Mouse (Mus musculus): ENCODE data around the gene Srsf12. TPM values are rescaled to one million over a fixed set of nuclear protein-coding genes. Genes with fewer than 3 reads are reported as not detected.

Srsf12 gene
- polyA plus RNA-seq, 1 experiment: 0.06 TPM

DNA sequence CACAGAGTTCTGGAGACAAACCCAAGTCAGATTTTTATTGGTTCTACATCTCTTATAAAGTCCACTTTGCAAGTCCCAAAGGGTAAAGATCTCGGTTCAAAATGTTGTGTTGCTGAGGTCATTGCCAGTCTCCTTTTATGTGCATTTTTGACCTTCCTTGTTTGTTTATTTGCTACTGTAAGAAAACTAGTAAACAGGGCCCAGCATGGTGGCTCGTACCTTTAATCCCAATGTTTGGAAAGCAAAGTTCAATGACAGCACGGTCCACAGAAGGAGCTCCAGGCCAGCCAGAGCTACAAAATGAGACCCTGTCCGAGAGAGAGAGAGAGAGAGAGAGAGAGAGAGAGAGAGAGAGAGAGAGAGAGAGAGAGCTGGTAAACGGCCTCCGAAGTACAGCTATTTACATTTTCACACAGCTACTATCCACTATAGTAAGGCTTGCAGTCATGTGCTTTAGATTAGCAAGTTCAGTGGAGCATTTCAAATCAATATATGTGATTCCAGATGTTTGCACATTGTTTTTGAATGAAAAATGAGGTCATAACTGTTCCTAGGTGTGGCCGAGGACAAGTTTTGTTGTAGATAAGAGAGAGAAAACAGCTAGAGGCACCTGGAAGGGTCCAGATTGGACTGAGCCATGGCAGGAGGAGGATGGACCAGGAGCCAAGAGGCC is 15.3 kb downstream of the Srsf12 start:
- 54% methylated on average over 7 of the region's 7 CpGs for WGBS

DNA sequence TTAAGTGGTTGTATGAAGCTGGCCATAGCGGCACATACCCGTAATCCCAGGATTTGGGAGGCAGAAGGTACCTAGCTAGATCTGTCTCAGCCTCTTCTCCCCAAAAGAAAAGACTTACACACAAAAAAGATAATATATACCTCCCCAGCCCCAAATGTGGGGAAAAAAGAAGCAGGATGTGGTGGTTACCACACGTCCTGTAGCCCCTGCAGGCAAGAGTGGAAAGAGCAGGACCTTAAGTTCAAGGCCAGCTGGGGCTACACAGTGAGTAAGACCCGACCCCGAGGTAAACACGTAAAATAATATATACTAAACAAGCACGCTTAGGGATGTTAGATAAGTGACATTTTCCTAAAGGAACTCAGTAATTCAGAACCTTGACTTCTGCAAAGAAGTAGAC is 18.4 kb downstream of the Srsf12 start:
- TF ChIP-seq POLR2A (IDR thresholded peaks at IDR 0.05; ENCODE audit: borderline replicate concordance, extremely low read depth, low read depth, low read length) (no peak), CTCF (IDR thresholded peaks at IDR 0.05; ENCODE audit: insufficient read depth, low read length) (no peak)
- DNase-seq: no peak
- Histone ChIP-seq H3K4me3 (replicated peaks; ENCODE audit: extremely low read depth, low read depth, low read length) (no peak overlapping the region), H3K4me1 (ENCODE audit: control insufficient read depth, insufficient read depth, low read length) (no peaks in the 10 kb centered on the region)
- 79% methylated on average over 7 of the region's 7 CpGs for WGBS

More for the DNA sequence above, 15.3 kb downstream of the Srsf12 start:
- no peak for DNase-seq
- Histone ChIP-seq H3K4me1 (ENCODE audit: control insufficient read depth, insufficient read depth, low read length) (no peaks in the 10 kb centered on the region), H3K4me3 (replicated peaks; ENCODE audit: extremely low read depth, low read depth, low read length) (no peak overlapping the region)
- TF ChIP-seq CTCF (IDR thresholded peaks at IDR 0.05; ENCODE audit: insufficient read depth, low read length): no peak
- TF ChIP-seq POLR2A (IDR thresholded peaks at IDR 0.05; ENCODE audit: borderline replicate concordance, extremely low read depth, low read depth, low read length): no peak

DNA sequence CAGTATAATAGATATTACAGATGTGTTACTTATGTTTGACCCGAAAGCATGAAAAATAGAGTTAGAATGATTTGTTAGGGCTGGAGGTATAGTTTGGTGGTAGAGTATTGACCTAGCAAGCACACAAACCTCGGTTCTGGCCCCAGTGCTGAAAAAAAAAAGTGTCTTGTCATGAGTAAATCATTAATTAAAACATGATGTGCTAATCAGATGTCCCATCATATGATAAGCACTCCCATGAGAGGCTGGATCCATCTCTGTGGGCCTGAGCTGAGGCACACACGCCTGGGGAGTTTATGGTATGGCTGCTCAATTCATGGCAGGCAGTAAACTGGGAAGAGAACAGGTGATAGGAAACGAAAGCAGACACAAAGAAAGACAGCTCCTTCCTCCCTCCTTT is 20.8 kb downstream of the Srsf12 start:
- no peak for DNase-seq
- no peaks in the 10 kb centered on the region for H3K4me1 ChIP-seq (ENCODE audit: control insufficient read depth, insufficient read depth, low read length)
- no peak overlapping the region for H3K4me3 ChIP-seq (replicated peaks; ENCODE audit: extremely low read depth, low read depth, low read length)
- no peak for TF ChIP-seq CTCF (IDR thresholded peaks at IDR 0.05; ENCODE audit: insufficient read depth, low read length)
- no peak for TF ChIP-seq POLR2A (IDR thresholded peaks at IDR 0.05; ENCODE audit: borderline replicate concordance, extremely low read depth, low read depth, low read length)
- 70% methylated on average over 4 of the region's 4 CpGs for WGBS

DNA sequence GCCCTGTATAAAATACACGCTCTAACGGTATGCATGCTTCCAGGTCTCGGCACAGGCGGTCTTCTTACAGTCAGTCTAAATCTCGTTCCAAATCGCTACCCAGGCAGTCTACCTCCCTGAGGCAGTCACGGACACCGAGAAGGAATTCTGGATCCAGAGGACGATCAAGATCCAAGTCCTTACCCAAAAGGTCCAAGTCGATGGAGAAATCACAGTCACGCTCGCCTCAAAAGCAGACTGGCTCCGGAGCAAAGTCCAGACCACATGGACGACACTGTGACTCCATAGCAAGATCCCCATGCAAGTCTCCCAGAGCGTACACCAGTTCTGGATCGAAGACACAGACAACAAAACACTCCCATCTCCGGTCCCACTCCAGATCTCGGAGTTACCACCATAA is 22.1 kb downstream of the Srsf12 start:
- whole genome bisulfite sequencing: 90% methylated on average over 18 of the region's 18 CpGs
- TF ChIP-seq POLR2A (IDR thresholded peaks at IDR 0.05; ENCODE audit: borderline replicate concordance, extremely low read depth, low read depth, low read length) (no peak), CTCF (IDR thresholded peaks at IDR 0.05; ENCODE audit: insufficient read depth, low read length) (no peak)
- Histone ChIP-seq H3K4me1 (ENCODE audit: control insufficient read depth, insufficient read depth, low read length) (no peaks in the 10 kb centered on the region), H3K4me3 (replicated peaks; ENCODE audit: extremely low read depth, low read depth, low read length) (no peak overlapping the region)
- no peak for DNase-seq

DNA sequence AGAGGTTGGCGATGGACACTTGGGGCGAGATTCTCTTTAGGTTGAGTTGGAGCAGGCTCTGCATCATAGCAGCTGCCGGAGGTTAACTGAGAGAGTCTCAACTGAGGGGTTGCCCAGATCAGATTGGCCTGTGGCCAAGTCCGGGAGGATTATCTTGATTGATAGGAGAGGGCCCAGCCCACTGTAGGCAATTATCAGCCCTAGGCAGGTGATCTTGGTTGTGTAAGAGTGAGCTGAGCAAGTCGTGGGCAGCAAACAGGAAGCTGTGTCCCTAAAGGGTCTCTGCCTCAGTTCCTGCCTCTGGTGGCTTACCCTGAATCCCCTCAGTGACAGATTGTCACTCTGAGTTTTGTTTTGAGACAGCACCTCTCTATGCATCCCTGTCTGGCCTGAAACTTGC is 33.7 kb downstream of the Srsf12 start:
- TF ChIP-seq POLR2A (IDR thresholded peaks at IDR 0.05; ENCODE audit: borderline replicate concordance, extremely low read depth, low read depth, low read length): no peak
- no peak for TF ChIP-seq CTCF (IDR thresholded peaks at IDR 0.05; ENCODE audit: insufficient read depth, low read length)
- no peak for DNase-seq
- WGBS: 42% methylated on average over 5 of the region's 5 CpGs
- Histone ChIP-seq H3K4me1 (ENCODE audit: control insufficient read depth, insufficient read depth, low read length) (peaks cover 5% of the 10 kb centered on the region), H3K4me3 (replicated peaks; ENCODE audit: extremely low read depth, low read depth, low read length) (no peak overlapping the region)

DNA sequence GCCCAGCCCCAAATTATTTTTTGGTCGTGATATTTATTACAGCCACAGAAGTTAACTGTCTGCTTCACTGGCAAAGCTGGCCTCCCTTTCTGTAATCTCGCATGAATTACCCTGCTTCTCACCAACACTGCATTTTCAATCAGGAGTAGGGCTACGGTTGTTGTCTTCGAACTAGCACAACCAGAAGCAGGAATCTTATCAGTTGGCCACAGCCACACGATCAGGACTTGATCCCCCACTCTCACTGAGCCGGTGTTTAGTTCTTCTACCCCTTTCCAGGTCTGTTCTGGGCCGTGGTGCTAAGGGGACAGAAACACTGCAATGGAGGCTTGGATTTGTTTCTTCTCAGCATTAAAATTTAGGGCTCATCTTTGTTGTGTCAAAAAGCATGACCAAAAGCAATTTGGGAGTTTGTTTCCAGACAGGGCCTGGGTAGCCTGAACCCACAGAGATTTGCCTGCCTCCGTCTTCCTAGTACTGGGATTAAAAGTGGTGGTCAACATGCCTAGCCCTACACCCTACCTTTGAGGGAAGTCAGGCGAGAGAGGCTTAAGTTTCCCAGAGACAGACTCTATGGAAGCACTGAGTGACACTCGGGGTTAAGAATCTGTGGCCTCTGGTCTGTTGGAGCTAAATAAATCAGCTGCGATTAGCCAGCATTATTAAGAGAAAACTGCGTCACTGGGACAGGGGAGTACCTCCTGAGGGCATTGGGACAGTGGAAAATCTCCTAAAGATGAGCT is 34.4 kb downstream of the Srsf12 start:
- no peak for DNase-seq
- TF ChIP-seq CTCF (IDR thresholded peaks at IDR 0.05; ENCODE audit: insufficient read depth, low read length): no peak
- no peak for TF ChIP-seq POLR2A (IDR thresholded peaks at IDR 0.05; ENCODE audit: borderline replicate concordance, extremely low read depth, low read depth, low read length)
- peaks cover 5% of the 10 kb centered on the region for H3K4me1 ChIP-seq (ENCODE audit: control insufficient read depth, insufficient read depth, low read length)
- 67% methylated on average over 12 of the region's 12 CpGs for WGBS
- H3K4me3 ChIP-seq (replicated peaks; ENCODE audit: extremely low read depth, low read depth, low read length): no peak overlapping the region

DNA sequence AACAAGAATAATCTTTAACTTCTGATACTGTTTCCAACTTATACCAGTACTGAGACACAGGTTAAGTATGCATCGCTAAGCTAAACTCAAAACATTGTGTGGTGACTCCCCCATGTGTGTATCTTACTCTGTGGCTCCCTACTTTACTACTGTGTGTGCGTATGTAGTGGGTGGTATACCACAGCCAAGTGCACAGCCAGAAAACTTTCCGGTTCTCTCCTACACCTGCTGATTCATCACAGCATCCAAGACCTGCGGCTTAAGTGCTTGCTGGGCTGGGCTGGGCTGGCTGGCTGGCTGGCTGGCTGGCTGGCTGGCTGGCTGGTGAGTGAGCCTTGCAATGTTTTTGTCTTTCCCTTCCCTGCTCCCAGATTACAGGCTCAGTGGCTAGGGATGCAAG is 35.1 kb downstream of the Srsf12 start:
- TF ChIP-seq POLR2A (IDR thresholded peaks at IDR 0.05; ENCODE audit: borderline replicate concordance, extremely low read depth, low read depth, low read length) (no peak), CTCF (IDR thresholded peaks at IDR 0.05; ENCODE audit: insufficient read depth, low read length) (no peak)
- Histone ChIP-seq H3K4me3 (replicated peaks; ENCODE audit: extremely low read depth, low read depth, low read length) (no peak overlapping the region), H3K4me1 (ENCODE audit: control insufficient read depth, insufficient read depth, low read length) (peaks cover 5% of the 10 kb centered on the region)
- no peak for DNase-seq
- 59% methylated on average over 4 of the region's 4 CpGs for WGBS

DNA sequence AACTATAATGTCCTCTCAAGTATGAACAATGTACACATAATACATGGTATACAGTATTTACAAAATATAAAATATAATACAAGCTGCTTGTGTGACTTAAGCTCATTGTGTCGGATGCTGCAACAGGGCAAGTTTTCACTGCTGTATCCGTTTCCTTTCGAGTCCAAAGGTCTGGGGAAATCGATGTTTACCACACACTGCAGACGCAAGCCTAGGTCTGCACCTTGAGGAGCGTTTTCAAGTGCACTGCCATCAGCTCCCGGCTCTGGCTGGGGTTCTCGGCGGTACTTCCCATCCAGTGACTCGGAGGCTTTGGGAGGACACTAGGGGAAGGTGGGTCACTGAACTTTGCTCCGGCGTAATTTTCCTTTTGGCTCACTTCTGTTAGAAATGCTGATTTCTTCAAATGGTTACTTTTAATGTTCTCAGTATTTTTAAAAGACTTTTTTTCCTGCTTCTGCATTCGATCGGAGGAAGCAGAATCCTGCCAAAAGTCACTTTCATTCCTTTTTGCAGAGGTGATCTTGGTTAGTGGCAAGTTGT is 37.1 kb downstream of the Srsf12 start:
- peaks cover 3% of the 10 kb centered on the region for H3K4me1 ChIP-seq (ENCODE audit: control insufficient read depth, insufficient read depth, low read length)
- no peak for DNase-seq
- WGBS: 35% methylated on average over 14 of the region's 14 CpGs
- H3K4me3 ChIP-seq (replicated peaks; ENCODE audit: extremely low read depth, low read depth, low read length): no peak overlapping the region
- no peak for TF ChIP-seq POLR2A (IDR thresholded peaks at IDR 0.05; ENCODE audit: borderline replicate concordance, extremely low read depth, low read depth, low read length)
- TF ChIP-seq CTCF (IDR thresholded peaks at IDR 0.05; ENCODE audit: insufficient read depth, low read length): no peak

DNA sequence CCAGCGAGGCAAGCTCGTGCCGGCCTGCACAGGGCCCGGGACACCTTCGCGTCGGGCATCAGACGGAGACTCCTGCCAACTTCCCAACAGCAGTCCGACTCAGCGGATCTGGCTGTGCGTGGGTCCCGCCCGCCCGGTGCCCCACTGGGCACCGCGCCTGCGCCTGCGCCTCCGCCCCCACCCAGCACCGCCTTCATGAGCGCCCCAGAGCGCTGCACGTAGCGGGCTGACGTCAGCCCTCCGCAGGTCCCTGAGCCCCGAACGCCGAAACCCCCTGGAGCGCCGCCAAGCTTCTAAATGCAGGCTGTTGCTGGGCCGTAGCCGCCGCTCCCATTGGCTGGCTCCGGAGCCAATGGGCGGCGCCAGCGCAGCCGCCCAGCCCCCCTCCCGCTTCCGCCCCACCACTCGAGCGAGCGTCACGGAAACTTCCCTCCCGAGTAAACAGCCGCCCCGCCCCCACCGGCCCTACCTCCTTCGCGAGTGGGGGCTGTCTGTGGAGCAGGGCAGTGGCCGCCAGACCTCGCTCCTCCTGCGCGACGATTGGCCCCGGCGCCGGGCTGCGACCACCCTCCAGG is 38.8 kb downstream of the Srsf12 start:
- under 1% methylated on average over 60 of the region's 60 CpGs for WGBS
- peak overlapping the region; percentile 97 for H3K4me3 ChIP-seq (replicated peaks; ENCODE audit: extremely low read depth, low read depth, low read length)
- peak; percentile 98 for DNase-seq
- peaks cover 3% of the 10 kb centered on the region for H3K4me1 ChIP-seq (ENCODE audit: control insufficient read depth, insufficient read depth, low read length)
- no peak for TF ChIP-seq CTCF (IDR thresholded peaks at IDR 0.05; ENCODE audit: insufficient read depth, low read length)
- peak; percentile 76; the same call in 1 of the 2 replicates for TF ChIP-seq POLR2A (IDR thresholded peaks at IDR 0.05; ENCODE audit: borderline replicate concordance, extremely low read depth, low read depth, low read length)

All from lung, adult 2 months (tissue).